Mouse (Mus musculus) gastrocnemius, postnatal 4 days (tissue): ENCODE results near the gene Wdtc1. TPM values are rescaled to one million over a fixed set of nuclear protein-coding genes. Genes with fewer than 3 reads are reported as not detected.
A peak's percentile ranks its signal among the peaks of the same experiment; 100 is the strongest.

ENCODE experiments used
- DNase-seq, 2 experiments: peaks; one replicate each; pipeline ENCODE4 v3.0.0; 2021 to 2022; ENCODE audit warnings: low spot score in 2 of 2, mixed read lengths in 2 of 2
- microRNA-seq: library from miRNA; unstranded; fragments of <30 nt; microRNA quantifications from one replicate; pipeline ENCODE4 v1.2.0, GENCODE M21; 2021
- total RNA-seq, 2 experiments: library from RNA; stranded (reverse); gene quantifications; 2 replicates each; pipeline ENCODE4 v1.2.3; 2021

The Wdtc1 gene
- total RNA-seq, 2 experiments from 2014 or later = 43.1 to 45.0 TPM

GRCm38 (mm10) chr4:133256820-133257219, 96.5 kb downstream of the Wdtc1 start:
- no peak for DNase-seq

- no peak for DNase-seq
Observed at GRCm38 (mm10) chr4:133255392-133255791, 97.9 kb downstream of the Wdtc1 start.

- DNase-seq = no peak
Observed at GRCm38 (mm10) chr4:133253412-133253811, 99.9 kb downstream of the Wdtc1 start.

- no peak for DNase-seq
Observed at GRCm38 (mm10) chr4:133252089-133252488, 101.2 kb downstream of the Wdtc1 start.

- DNase-seq = no peak
Observed at GRCm38 (mm10) chr4:133251214-133251613, 102.1 kb downstream of the Wdtc1 start.

GRCm38 (mm10) chr4:133250609-133251008, 102.7 kb downstream of the Wdtc1 start:
- peak; percentile 81 to 84 for DNase-seq

GRCm38 (mm10) chr4:133247806-133248449, 105.4 kb downstream of the Wdtc1 start:
- DNase-seq = no peak

GRCm38 (mm10) chr4:133247072-133247471, 106.2 kb downstream of the Wdtc1 start:
- DNase-seq = no peak

- no peak for DNase-seq
Observed at GRCm38 (mm10) chr4:133244289-133244688, 109.0 kb downstream of the Wdtc1 start.

- DNase-seq = no peak
Observed at GRCm38 (mm10) chr4:133243538-133243937, 109.7 kb downstream of the Wdtc1 start.

GRCm38 (mm10) chr4:133242710-133243109, 110.6 kb downstream of the Wdtc1 start:
- DNase-seq = no peak

Small RNAs within 50 kb of the gene (microRNA-seq; reads per million reads assigned to microRNA genes)
- 1.1 reads per million for gene Mir5122

Other genes with a start within 250 kb of the Wdtc1 start
- gene Wasf2, start 223.0 kb downstream of the Wdtc1 start, total RNA-seq = 100 to 1,000 TPM; 110 TPM
- gene Cd164l2, start 141.3 kb downstream of the Wdtc1 start, total RNA-seq = under 1 TPM in 1 of 2 experiments, not detected in 1; 0.74 TPM
- not detected for gene Gpr3, start 140.9 kb downstream of the Wdtc1 start, total RNA-seq
- gene Map3k6, start 112.7 kb downstream of the Wdtc1 start, total RNA-seq = 1 to 10 TPM; 2.3 to 2.6 TPM
- gene Sytl1, start 90.4 kb downstream of the Wdtc1 start, total RNA-seq = 1 to 10 TPM; 1.0 TPM
- 10 to 100 TPM; 28.7 to 29.1 TPM for gene Tmem222, start 75.7 kb downstream of the Wdtc1 start, total RNA-seq
- gene Slc9a1, start 16.2 kb upstream of the Wdtc1 start, total RNA-seq = 10 to 100 TPM; 24.1 to 24.4 TPM
- under 1 TPM; 0.57 to 0.74 TPM for gene Tent5b, start 126.7 kb upstream of the Wdtc1 start, total RNA-seq
- 1 to 10 TPM; 3.4 to 4.6 TPM for gene Trnp1, start 145.1 kb upstream of the Wdtc1 start, total RNA-seq
- not detected for gene Kdf1, start 165.5 kb upstream of the Wdtc1 start, total RNA-seq
- gene Nudc, start 192.5 kb upstream of the Wdtc1 start, total RNA-seq = 10 to 100 TPM; 73.7 to 80.7 TPM
- gene Nr0b2, start 199.9 kb upstream of the Wdtc1 start, total RNA-seq = not detected
- gene Gpatch3, start 221.3 kb upstream of the Wdtc1 start, total RNA-seq = 1 to 10 TPM; 5.2 to 6.0 TPM
- gene Gpn2, start 230.9 kb upstream of the Wdtc1 start, total RNA-seq = 1 to 10 TPM; 6.5 to 7.6 TPM
- gene Sfn, start 248.7 kb upstream of the Wdtc1 start, total RNA-seq = 1 to 10 TPM; 2.2 to 2.3 TPM